Mouse (Mus musculus): ENCODE measurements at regions not wholly inside any gene's neighbourhood (a gene's known extent, or its start where the extent isn't known, plus 50 kb on each side); places are given as distances from the start of the nearest gene placed in this dataset.

GRCm38 (mm10) chr7:83014725-83015690, 147.9 kb downstream of the Mex3b start:
- 58% methylated on average over 7 of the region's 7 CpGs for WGBS (ENCODE audit: insufficient replicate concordance)
- Histone ChIP-seq H3K4me2 (no peak overlapping the region), H3K4me1 (ENCODE audit: control insufficient read depth, insufficient read depth, low read length) (no peaks in the 10 kb centered on the region), H3K27ac (ENCODE audit: low read depth, low read length) (no peak overlapping the region), H3K9me3 (replicated peaks; ENCODE audit: control insufficient read depth, low read length) (no peaks in the 10 kb centered on the region), H3K27me3 (ENCODE audit: control insufficient read depth, insufficient read depth, low read length) (no peaks in the 10 kb centered on the region), H3K4me3 (ENCODE audit: low read depth, low read length) (no peak overlapping the region), H3K36me3 (ENCODE audit: control insufficient read depth, insufficient read depth, low read length) (no peaks in the 10 kb centered on the region), H3K9ac (ENCODE audit: low read depth, low read length) (no peak overlapping the region)
- ATAC-seq (replicated peaks; ENCODE audit: insufficient number of reproducible peaks, low FRiP score, low TSS enrichment) = no peak

- no peak overlapping the region for H3K27ac ChIP-seq (ENCODE audit: low read depth, low read length)
- H3K4me1 ChIP-seq (ENCODE audit: control insufficient read depth, insufficient read depth, low read length) = no peaks in the 10 kb centered on the region
- H3K9ac ChIP-seq (ENCODE audit: low read depth, low read length) = no peak overlapping the region
- H3K4me3 ChIP-seq (ENCODE audit: low read depth, low read length) = no peak overlapping the region
- no peaks in the 10 kb centered on the region for H3K27me3 ChIP-seq (ENCODE audit: control insufficient read depth, insufficient read depth, low read length)
- WGBS (ENCODE audit: insufficient replicate concordance) = 50% methylated on average over 4 of the region's 4 CpGs
- no peak overlapping the region for H3K4me2 ChIP-seq
- no peaks in the 10 kb centered on the region for H3K9me3 ChIP-seq (replicated peaks; ENCODE audit: control insufficient read depth, low read length)
- no peak for ATAC-seq (replicated peaks; ENCODE audit: insufficient number of reproducible peaks, low FRiP score, low TSS enrichment)
- H3K36me3 ChIP-seq (ENCODE audit: control insufficient read depth, insufficient read depth, low read length) = no peaks in the 10 kb centered on the region
These were observed 148.6 kb downstream of the Mex3b start for GRCm38 (mm10) chr7:83015756-83016155.

GRCm38 (mm10) chr7:83016566-83016965, 149.4 kb downstream of the Mex3b start:
- Histone ChIP-seq H3K4me1 (ENCODE audit: control insufficient read depth, insufficient read depth, low read length) (no peaks in the 10 kb centered on the region), H3K27me3 (ENCODE audit: control insufficient read depth, insufficient read depth, low read length) (no peaks in the 10 kb centered on the region), H3K9me3 (replicated peaks; ENCODE audit: control insufficient read depth, low read length) (no peaks in the 10 kb centered on the region), H3K4me2 (no peak overlapping the region), H3K9ac (ENCODE audit: low read depth, low read length) (no peak overlapping the region), H3K36me3 (ENCODE audit: control insufficient read depth, insufficient read depth, low read length) (no peaks in the 10 kb centered on the region), H3K27ac (ENCODE audit: low read depth, low read length) (no peak overlapping the region), H3K4me3 (ENCODE audit: low read depth, low read length) (no peak overlapping the region)
- no peak for ATAC-seq (replicated peaks; ENCODE audit: insufficient number of reproducible peaks, low FRiP score, low TSS enrichment)
- 32% methylated on average over 4 of the region's 4 CpGs for WGBS (ENCODE audit: insufficient replicate concordance)

- Histone ChIP-seq H3K36me3 (ENCODE audit: control insufficient read depth, insufficient read depth, low read length) (no peaks in the 10 kb centered on the region), H3K9ac (ENCODE audit: low read depth, low read length) (no peak overlapping the region), H3K27me3 (ENCODE audit: control insufficient read depth, insufficient read depth, low read length) (no peaks in the 10 kb centered on the region), H3K4me2 (no peak overlapping the region), H3K4me1 (ENCODE audit: control insufficient read depth, insufficient read depth, low read length) (no peaks in the 10 kb centered on the region), H3K4me3 (ENCODE audit: low read depth, low read length) (no peak overlapping the region), H3K27ac (ENCODE audit: low read depth, low read length) (no peak overlapping the region), H3K9me3 (replicated peaks; ENCODE audit: control insufficient read depth, low read length) (no peaks in the 10 kb centered on the region)
- ATAC-seq (replicated peaks; ENCODE audit: insufficient number of reproducible peaks, low FRiP score, low TSS enrichment) = no peak
- WGBS (ENCODE audit: insufficient replicate concordance) = 84% methylated on average over 2 of the region's 2 CpGs
These were observed 153.5 kb downstream of the Mex3b start for GRCm38 (mm10) chr7:83020584-83020983.

DNA sequence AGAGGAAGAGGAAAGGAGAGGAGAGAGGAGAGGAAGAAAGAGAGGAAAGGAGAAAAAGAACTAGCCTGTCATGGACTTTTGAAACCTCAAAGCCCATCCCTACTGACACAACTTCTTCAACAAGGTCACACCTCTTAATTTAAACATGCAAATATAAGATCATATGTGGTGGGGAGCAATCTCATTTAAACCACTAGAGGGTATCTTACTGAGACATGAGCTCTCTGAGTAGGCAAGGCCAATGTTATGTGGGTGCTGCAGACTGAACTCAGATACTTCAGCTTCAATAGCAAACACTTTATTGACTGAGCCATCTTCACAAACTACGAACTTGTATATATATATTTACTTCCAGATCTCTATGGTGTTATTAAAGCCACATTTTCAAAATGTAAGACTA, 156.9 kb downstream of the Mex3b start:
- WGBS (ENCODE audit: insufficient replicate concordance) = 81% methylated on average over 1 of the region's 1 CpGs
- no peak overlapping the region for H3K9ac ChIP-seq (ENCODE audit: low read depth, low read length)
- H3K4me3 ChIP-seq (ENCODE audit: low read depth, low read length) = no peak overlapping the region
- no peaks in the 10 kb centered on the region for H3K36me3 ChIP-seq (ENCODE audit: control insufficient read depth, insufficient read depth, low read length)
- no peaks in the 10 kb centered on the region for H3K4me1 ChIP-seq (ENCODE audit: control insufficient read depth, insufficient read depth, low read length)
- no peak overlapping the region for H3K4me2 ChIP-seq
- H3K27me3 ChIP-seq (ENCODE audit: control insufficient read depth, insufficient read depth, low read length) = no peaks in the 10 kb centered on the region
- H3K27ac ChIP-seq (ENCODE audit: low read depth, low read length) = no peak overlapping the region
- H3K9me3 ChIP-seq (replicated peaks; ENCODE audit: control insufficient read depth, low read length) = no peaks in the 10 kb centered on the region
- ATAC-seq (replicated peaks; ENCODE audit: insufficient number of reproducible peaks, low FRiP score, low TSS enrichment) = no peak

DNA sequence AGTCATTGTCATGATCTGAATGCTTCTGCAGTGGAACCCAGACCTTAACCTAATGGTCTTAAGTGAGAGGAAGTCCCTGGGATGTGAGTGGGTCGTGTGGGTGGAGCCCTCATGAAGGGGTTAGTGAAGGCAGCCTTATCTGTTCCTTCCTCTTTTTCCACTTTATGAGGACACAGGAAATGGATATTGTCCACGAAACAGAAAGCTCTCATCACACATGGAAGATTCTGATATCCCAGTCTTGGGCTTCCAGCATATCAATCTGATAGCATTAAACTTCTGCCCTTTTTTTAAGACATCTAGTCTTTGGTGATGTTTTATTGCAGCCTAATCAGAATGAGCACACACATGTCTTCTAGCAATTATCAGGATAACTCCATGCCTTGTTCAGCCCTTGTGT, 164.0 kb downstream of the Mex3b start:
- no peak overlapping the region for H3K27ac ChIP-seq (ENCODE audit: low read depth, low read length)
- H3K4me1 ChIP-seq (ENCODE audit: control insufficient read depth, insufficient read depth, low read length) = no peaks in the 10 kb centered on the region
- no peaks in the 10 kb centered on the region for H3K36me3 ChIP-seq (ENCODE audit: control insufficient read depth, insufficient read depth, low read length)
- no peaks in the 10 kb centered on the region for H3K27me3 ChIP-seq (ENCODE audit: control insufficient read depth, insufficient read depth, low read length)
- H3K9me3 ChIP-seq (replicated peaks; ENCODE audit: control insufficient read depth, low read length) = no peaks in the 10 kb centered on the region
- ATAC-seq (replicated peaks; ENCODE audit: insufficient number of reproducible peaks, low FRiP score, low TSS enrichment) = no peak
- WGBS (ENCODE audit: insufficient replicate concordance) = 52% methylated on average over 2 of the region's 2 CpGs
- no peak overlapping the region for H3K9ac ChIP-seq (ENCODE audit: low read depth, low read length)
- no peak overlapping the region for H3K4me2 ChIP-seq
- H3K4me3 ChIP-seq (ENCODE audit: low read depth, low read length) = no peak overlapping the region

GRCm38 (mm10) chr7:83032025-83032424, 164.9 kb downstream of the Mex3b start:
- H3K4me2 ChIP-seq = no peak overlapping the region
- no peaks in the 10 kb centered on the region for H3K9me3 ChIP-seq (replicated peaks; ENCODE audit: control insufficient read depth, low read length)
- H3K9ac ChIP-seq (ENCODE audit: low read depth, low read length) = no peak overlapping the region
- 72% methylated on average over 1 of the region's 1 CpGs for WGBS (ENCODE audit: insufficient replicate concordance)
- ATAC-seq (replicated peaks; ENCODE audit: insufficient number of reproducible peaks, low FRiP score, low TSS enrichment) = no peak
- no peak overlapping the region for H3K4me3 ChIP-seq (ENCODE audit: low read depth, low read length)
- no peaks in the 10 kb centered on the region for H3K36me3 ChIP-seq (ENCODE audit: control insufficient read depth, insufficient read depth, low read length)
- H3K27ac ChIP-seq (ENCODE audit: low read depth, low read length) = no peak overlapping the region
- no peaks in the 10 kb centered on the region for H3K27me3 ChIP-seq (ENCODE audit: control insufficient read depth, insufficient read depth, low read length)
- no peaks in the 10 kb centered on the region for H3K4me1 ChIP-seq (ENCODE audit: control insufficient read depth, insufficient read depth, low read length)

DNA sequence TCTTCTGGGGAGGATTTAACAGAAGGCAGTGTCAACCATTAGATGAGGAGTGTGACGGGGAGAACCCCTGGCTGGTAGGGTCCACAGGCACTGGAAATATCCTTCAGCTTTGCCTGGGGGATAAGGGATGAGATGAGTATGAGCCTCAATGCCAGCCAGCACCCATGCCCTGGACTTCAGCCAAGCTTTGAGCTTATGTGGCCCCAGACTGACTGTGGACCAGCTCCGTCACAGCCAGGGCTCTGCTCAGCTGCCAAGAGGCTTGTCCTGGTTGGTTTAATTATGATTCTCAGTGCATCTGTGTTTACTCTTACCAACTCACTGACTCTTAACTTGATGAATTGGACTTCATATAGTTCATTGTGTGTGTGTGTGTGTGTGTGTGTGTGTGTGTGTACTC, 165.8 kb downstream of the Mex3b start:
- no peaks in the 10 kb centered on the region for H3K4me1 ChIP-seq (ENCODE audit: control insufficient read depth, insufficient read depth, low read length)
- H3K36me3 ChIP-seq (ENCODE audit: control insufficient read depth, insufficient read depth, low read length) = no peaks in the 10 kb centered on the region
- ATAC-seq (replicated peaks; ENCODE audit: insufficient number of reproducible peaks, low FRiP score, low TSS enrichment) = no peak
- no peak overlapping the region for H3K9ac ChIP-seq (ENCODE audit: low read depth, low read length)
- H3K4me2 ChIP-seq = no peak overlapping the region
- WGBS (ENCODE audit: insufficient replicate concordance) = 72% methylated on average over 2 of the region's 2 CpGs
- H3K27ac ChIP-seq (ENCODE audit: low read depth, low read length) = no peak overlapping the region
- no peaks in the 10 kb centered on the region for H3K9me3 ChIP-seq (replicated peaks; ENCODE audit: control insufficient read depth, low read length)
- no peaks in the 10 kb centered on the region for H3K27me3 ChIP-seq (ENCODE audit: control insufficient read depth, insufficient read depth, low read length)
- no peak overlapping the region for H3K4me3 ChIP-seq (ENCODE audit: low read depth, low read length)

DNA sequence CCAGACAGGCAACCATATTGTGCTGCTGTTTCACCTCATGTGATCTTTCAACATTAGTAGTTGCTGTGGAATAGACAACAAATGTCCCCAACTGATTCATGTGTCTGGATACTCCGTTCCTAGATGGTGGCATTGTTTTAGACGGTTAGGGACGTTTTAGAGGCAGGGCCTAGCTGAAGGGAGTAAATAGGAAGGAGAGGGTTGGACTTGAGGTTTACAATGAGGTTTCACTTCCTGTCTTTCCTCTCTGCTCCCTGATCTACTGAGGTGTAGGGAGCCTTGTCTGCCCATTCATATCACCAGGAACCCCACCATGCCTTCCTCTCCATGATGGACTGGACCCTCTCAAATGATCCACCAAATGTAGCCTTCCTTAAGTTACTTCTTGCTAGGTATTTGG, 168.1 kb downstream of the Mex3b start:
- H3K27ac ChIP-seq (ENCODE audit: low read depth, low read length) = no peak overlapping the region
- no peaks in the 10 kb centered on the region for H3K36me3 ChIP-seq (ENCODE audit: control insufficient read depth, insufficient read depth, low read length)
- no peaks in the 10 kb centered on the region for H3K4me1 ChIP-seq (ENCODE audit: control insufficient read depth, insufficient read depth, low read length)
- H3K9ac ChIP-seq (ENCODE audit: low read depth, low read length) = no peak overlapping the region
- WGBS (ENCODE audit: insufficient replicate concordance) = 68% methylated on average over 3 of the region's 3 CpGs
- H3K27me3 ChIP-seq (ENCODE audit: control insufficient read depth, insufficient read depth, low read length) = no peaks in the 10 kb centered on the region
- no peak overlapping the region for H3K4me2 ChIP-seq
- ATAC-seq (replicated peaks; ENCODE audit: insufficient number of reproducible peaks, low FRiP score, low TSS enrichment) = no peak
- H3K9me3 ChIP-seq (replicated peaks; ENCODE audit: control insufficient read depth, low read length) = no peaks in the 10 kb centered on the region
- no peak overlapping the region for H3K4me3 ChIP-seq (ENCODE audit: low read depth, low read length)
